Mouse (Mus musculus) lung, embryonic 15.5 days (tissue): ENCODE data around the gene Cd300lf. TPM values are rescaled to one million over a fixed set of nuclear protein-coding genes. Genes with fewer than 3 reads are reported as not detected.
A peak's percentile ranks its signal among the peaks of the same experiment; 100 is the strongest.

ENCODE experiments used
- ATAC-seq: fragments of 200-750 bp; cut with Nextera tagmentation; 2 replicates; pipeline ENCODE4 v1.8.0; 2017; ENCODE audit warnings: moderate number of reproducible peaks, borderline replicate concordance; ENCODE audit not compliant: low FRiP score, low TSS enrichment; ENCODE audit errors: extremely low read depth
- H3K27ac ChIP-seq: fragments of 300-500 bp; sonication (generic); 2 replicates; pipeline ENCODE4 v1.5.1; 2015; ENCODE audit warnings: moderate library complexity, mild to moderate bottlenecking, inconsistent platforms
- H3K27me3 ChIP-seq: fragments of 300-500 bp; sonication (generic); 2 replicates; pipeline ENCODE4 v1.6.1; 2015; ENCODE audit warnings: inconsistent platforms
- H3K36me3 ChIP-seq: fragments of 300-500 bp; sonication (generic); 2 replicates; pipeline ENCODE4 v1.6.1; 2015; ENCODE audit warnings: inconsistent platforms
- H3K4me1 ChIP-seq: fragments of 300-500 bp; sonication (generic); 2 replicates; pipeline ENCODE4 v1.6.1; 2015; ENCODE audit warnings: inconsistent platforms
- H3K4me2 ChIP-seq: fragments of 300-500 bp; sonication (generic); 2 replicates; pipeline ENCODE4 v1.6.1; 2015; ENCODE audit warnings: inconsistent platforms, mild to moderate bottlenecking, moderate library complexity
- H3K4me3 ChIP-seq: fragments of 300-500 bp; sonication (generic); 2 replicates; pipeline ENCODE4 v1.5.1; 2015; ENCODE audit warnings: mild to moderate bottlenecking, inconsistent platforms
- H3K9ac ChIP-seq: fragments of 300-500 bp; sonication (generic); 2 replicates; pipeline ENCODE4 v1.6.1; 2015; ENCODE audit warnings: inconsistent platforms
- H3K9me3 ChIP-seq: fragments of 300-500 bp; sonication (generic); 2 replicates; pipeline ENCODE4 v1.6.1; 2016; ENCODE audit warnings: inconsistent platforms
- WGBS: fragments of 180-500 bp; shearing (Covaris S2); methylation state at CpG from one replicate; pipeline ENCODE4 v1.1.7; 2015; 5-methylcytosine and 5-hydroxymethylcytosine counted together
- polyA plus RNA-seq: library from polyadenylated mRNA; unstranded; fragments of >200 nt; fragmentation: Nextera tagmentation; extraction: Ambion mirVana; gene quantifications from 2 replicates; pipeline ENCODE4 v1.2.1, GENCODE M21; 2015

Cd300lf gene
- polyA plus RNA-seq, result 1.3 and 1.8 TPM in 2 replicates

GRCm38 (mm10) chr11:115133800-115134199, at the start of gene Cd300lf:
Gene Cd300lf (minus strand): TSS chr11:115133992.
- Histone ChIP-seq H3K27ac (no peak within 1 kb of the TSS), H3K36me3 (no peaks in the 10 kb centered on the region), H3K4me2 (no peak within 1 kb of the TSS), H3K4me3 (no peak within 1 kb of the TSS), H3K9ac (no peak within 1 kb of the TSS), H3K27me3 (no peaks in the 10 kb centered on the region), H3K9me3 (no peaks in the 10 kb centered on the region), H3K4me1 (no peaks in the 10 kb centered on the region)
- no peak for ATAC-seq
- 76% methylated on average over 8 of the region's 8 CpGs for WGBS

DNA sequence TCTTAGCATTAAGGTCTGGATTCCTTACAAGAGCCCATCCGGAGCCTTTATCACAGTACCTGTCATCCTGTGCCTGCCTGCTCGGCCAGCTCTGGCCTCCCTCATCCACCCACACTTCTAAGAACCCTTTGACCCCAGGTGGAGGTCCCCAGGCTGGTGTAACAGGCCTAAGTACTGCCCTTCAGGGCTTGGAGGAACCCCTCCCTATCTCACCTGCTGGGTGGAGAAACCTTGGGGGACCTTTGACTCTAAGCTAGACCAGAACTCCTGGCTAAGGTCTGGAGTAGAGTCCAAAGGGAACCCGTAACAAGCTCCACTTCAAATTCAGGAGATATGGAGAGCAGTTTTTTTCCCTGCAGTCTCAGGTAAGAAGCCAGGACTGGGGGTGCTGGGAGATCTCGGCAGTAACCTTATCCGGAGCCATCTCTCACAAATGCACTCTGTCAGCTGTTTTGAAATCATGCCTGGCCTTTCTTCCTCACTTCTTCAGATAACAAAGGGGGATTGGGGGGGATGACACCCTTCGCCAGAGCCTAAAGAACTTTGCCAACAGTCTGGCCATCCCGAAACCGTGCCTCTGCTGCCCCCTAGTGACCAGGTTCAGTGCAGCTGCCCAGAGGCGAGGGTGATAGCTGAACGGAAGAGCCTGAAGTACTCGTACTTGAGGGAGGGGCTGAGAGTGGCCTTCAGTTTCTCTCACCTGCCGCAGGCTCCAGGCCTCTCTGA, 48.3 kb upstream of the Cd300lf start:
- Histone ChIP-seq H3K4me3 (no peak overlapping the region), H3K9me3 (no peaks in the 10 kb centered on the region), H3K4me2 (no peak overlapping the region), H3K27ac (no peak overlapping the region), H3K27me3 (no peaks in the 10 kb centered on the region), H3K9ac (no peak overlapping the region), H3K36me3 (no peaks in the 10 kb centered on the region), H3K4me1 (peaks cover 21% of the 10 kb centered on the region)
- no peak for ATAC-seq
- WGBS, result 12% methylated on average over 12 of the region's 12 CpGs

DNA sequence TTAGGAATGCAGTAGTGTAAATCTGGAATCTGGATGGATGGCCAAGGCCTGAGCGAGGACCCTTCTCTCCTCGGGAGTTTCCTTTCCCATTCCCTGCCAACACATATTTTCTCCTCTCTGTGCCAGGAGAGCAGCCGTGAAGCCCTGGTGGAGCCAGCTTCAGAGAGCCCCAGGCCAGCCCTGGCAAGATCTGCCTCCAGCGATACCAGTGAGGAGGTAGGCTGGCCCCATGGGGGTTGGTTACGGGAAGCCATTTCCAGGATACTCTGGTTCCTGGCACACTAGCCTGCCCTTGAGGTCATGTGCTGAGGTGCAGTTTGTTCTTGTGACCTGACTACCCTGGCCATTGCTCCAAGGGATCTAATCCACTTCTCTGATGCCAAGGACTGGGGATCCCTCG, 46.1 kb upstream of the Cd300lf start:
- 62% methylated on average over 6 of the region's 6 CpGs for WGBS
- Histone ChIP-seq H3K27ac (no peak overlapping the region), H3K36me3 (no peaks in the 10 kb centered on the region), H3K4me1 (peaks cover 27% of the 10 kb centered on the region), H3K27me3 (no peaks in the 10 kb centered on the region), H3K9ac (no peak overlapping the region), H3K4me2 (no peak overlapping the region), H3K9me3 (no peaks in the 10 kb centered on the region), H3K4me3 (no peak overlapping the region)
- ATAC-seq, result no peak

GRCm38 (mm10) chr11:115179191-115179590, 45.4 kb upstream of the Cd300lf start:
- 59% methylated on average over 6 of the region's 6 CpGs for WGBS
- H3K4me1 ChIP-seq, result peaks cover 34% of the 10 kb centered on the region
- H3K4me2 ChIP-seq, result no peak overlapping the region
- H3K9me3 ChIP-seq, result no peaks in the 10 kb centered on the region
- no peak for ATAC-seq
- no peak overlapping the region for H3K4me3 ChIP-seq
- no peaks in the 10 kb centered on the region for H3K27me3 ChIP-seq
- no peaks in the 10 kb centered on the region for H3K36me3 ChIP-seq
- no peak overlapping the region for H3K27ac ChIP-seq
- H3K9ac ChIP-seq, result no peak overlapping the region

GRCm38 (mm10) chr11:115178766-115179165, 45.0 kb upstream of the Cd300lf start:
- Histone ChIP-seq H3K4me1 (peaks cover 37% of the 10 kb centered on the region), H3K4me3 (no peak overlapping the region), H3K27ac (no peak overlapping the region), H3K9me3 (no peaks in the 10 kb centered on the region), H3K9ac (no peak overlapping the region), H3K36me3 (no peaks in the 10 kb centered on the region), H3K27me3 (no peaks in the 10 kb centered on the region), H3K4me2 (no peak overlapping the region)
- 63% methylated on average over 2 of the region's 2 CpGs for WGBS
- no peak for ATAC-seq

- H3K36me3 ChIP-seq, result no peaks in the 10 kb centered on the region
- H3K27me3 ChIP-seq, result no peaks in the 10 kb centered on the region
- no peak for ATAC-seq
- H3K27ac ChIP-seq, result no peak overlapping the region; the same call in 1 of the 2 replicates
- H3K4me2 ChIP-seq, result peak overlapping the region; percentile 28
- H3K9ac ChIP-seq, result 0 out of 2 replicates have a peak overlapping the region, but pooled peaks have one; percentile 7
- WGBS, result 19% methylated on average over 10 of the region's 10 CpGs
- no peak overlapping the region for H3K4me3 ChIP-seq
- peaks cover 48% of the 10 kb centered on the region for H3K4me1 ChIP-seq
- no peaks in the 10 kb centered on the region for H3K9me3 ChIP-seq
Measured at GRCm38 (mm10) chr11:115177559-115178195, 43.9 kb upstream of the Cd300lf start.

DNA sequence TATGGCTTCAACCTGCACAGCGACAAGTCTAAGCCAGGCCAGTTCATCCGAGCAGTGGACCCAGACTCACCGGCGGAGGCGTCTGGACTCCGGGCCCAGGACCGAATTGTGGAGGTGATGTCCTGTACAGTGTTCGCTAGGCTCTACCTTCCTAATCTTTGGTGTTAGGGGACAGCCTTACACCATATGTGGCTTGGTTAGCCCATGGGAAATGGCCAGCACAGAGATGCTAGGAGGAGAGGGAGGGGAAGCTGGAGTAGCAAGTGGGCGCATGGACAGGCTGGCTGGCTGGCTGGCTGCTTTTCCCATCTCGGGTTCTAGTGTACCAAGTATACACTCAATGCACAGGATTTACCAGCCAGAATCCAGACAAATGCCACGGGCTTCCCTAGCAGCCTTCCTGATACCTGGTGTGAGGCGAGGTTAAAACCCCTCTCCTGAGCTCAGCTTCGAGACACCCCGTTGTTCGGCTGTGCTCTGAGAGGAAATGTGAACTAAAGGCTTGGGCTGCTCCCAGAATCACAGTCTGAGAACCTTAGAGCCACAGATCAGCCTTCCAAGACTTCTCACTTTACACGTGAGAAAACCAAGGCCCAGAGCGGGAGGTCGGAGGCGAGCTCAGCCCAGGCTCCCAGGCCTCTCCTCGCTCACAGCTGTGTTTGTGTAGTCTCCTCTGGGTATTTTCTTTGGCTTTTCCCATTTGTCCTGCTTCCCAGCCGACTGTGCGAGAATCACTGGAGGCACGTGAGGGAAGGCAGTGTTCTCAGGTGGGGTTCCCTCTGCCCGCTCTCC, 42.8 kb upstream of the Cd300lf start:
- no peak for ATAC-seq
- WGBS, result 62% methylated on average over 24 of the region's 24 CpGs
- H3K4me2 ChIP-seq, result no peak overlapping the region

DNA sequence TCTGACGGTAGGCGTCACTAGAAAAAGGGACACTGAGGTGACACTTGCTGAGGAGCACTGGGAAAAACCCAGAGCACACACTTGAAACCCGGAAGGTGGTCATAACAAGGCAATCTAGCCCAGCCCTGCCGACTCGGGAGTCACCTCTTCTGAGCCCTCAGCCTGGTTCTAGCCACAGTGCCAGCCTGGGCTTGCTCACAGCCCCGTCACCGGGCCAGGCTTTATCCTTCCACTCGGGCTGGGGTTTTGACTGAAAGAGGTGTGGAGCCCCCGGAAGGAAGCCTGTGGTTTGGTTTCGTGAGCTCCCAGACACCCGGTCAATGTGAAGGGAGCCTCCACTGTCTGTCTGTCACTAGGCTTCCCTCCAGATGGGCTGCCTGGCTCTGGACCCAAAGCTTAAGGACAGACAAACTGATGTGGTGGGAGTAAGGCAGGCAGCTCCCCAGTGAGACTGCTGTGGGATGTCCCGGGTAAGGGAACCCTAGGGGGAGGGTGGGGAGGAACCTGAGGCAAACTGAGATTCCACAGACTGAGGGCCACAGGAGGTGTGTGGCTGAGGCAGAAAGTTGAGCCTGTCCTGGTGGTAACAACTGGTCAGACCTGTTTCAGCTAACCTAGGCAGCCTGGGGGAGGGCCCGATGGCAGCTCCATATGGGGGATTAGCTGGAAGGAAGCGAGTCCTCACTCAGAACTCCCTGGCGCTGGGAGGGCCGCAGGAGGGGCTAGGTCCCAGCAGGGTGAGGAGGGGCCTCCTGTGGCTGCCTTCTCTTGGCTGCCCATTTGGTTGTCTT, 40.0 kb upstream of the Cd300lf start:
- 19% methylated on average over 16 of the region's 16 CpGs for WGBS
- H3K27ac ChIP-seq, result peak overlapping the region; percentile 87
- ATAC-seq, result peak; percentile 44
- no peaks in the 10 kb centered on the region for H3K36me3 ChIP-seq
- no peak overlapping the region for H3K9ac ChIP-seq
- no peaks in the 10 kb centered on the region for H3K27me3 ChIP-seq
- H3K4me2 ChIP-seq, result peak overlapping the region; percentile 33; the same call in 1 of the 2 replicates
- no peaks in the 10 kb centered on the region for H3K9me3 ChIP-seq
- H3K4me1 ChIP-seq, result peaks cover 65% of the 10 kb centered on the region
- no peak overlapping the region; the same call in 1 of the 2 replicates for H3K4me3 ChIP-seq

More for the DNA sequence above, 42.8 kb upstream of the Cd300lf start:
- Histone ChIP-seq H3K9ac (no peak overlapping the region), H3K9me3 (no peaks in the 10 kb centered on the region), H3K36me3 (no peaks in the 10 kb centered on the region), H3K27me3 (no peaks in the 10 kb centered on the region), H3K27ac (no peak overlapping the region), H3K4me1 (peaks cover 59% of the 10 kb centered on the region), H3K4me3 (no peak overlapping the region)

DNA sequence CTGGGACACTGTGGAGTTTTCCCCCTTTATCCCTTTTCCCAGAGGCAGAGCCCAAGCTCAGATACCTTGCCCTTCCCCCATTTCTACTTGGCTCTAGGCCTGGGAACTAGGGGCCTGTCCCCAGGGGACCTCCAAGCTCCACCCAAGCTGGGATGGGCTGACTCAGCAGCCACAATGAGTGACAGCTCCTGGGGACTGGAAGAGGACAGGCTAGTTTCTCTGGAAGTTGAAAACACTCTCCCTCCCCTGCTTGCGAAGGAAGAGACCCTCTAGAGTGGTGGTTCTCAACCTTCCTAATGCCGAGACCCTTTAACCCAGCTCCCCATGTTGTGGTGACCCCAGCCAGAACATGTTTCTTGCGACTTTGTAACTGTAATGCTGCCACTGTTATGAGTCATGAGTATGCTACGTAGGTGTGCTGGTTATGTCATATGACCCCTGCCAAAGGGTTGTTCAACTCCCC, 39.1 kb upstream of the Cd300lf start:
- H3K36me3 ChIP-seq, result no peaks in the 10 kb centered on the region
- H3K4me1 ChIP-seq, result peaks cover 62% of the 10 kb centered on the region
- H3K4me2 ChIP-seq, result 0 out of 2 replicates have a peak overlapping the region, but pooled peaks have one; percentile 33
- no peak overlapping the region for H3K4me3 ChIP-seq
- peak overlapping the region; percentile 87; the same call in 1 of the 2 replicates for H3K27ac ChIP-seq
- ATAC-seq, result peak; percentile 39; the same call in 1 of the 2 replicates
- WGBS, result 33% methylated on average over 4 of the region's 4 CpGs
- H3K9ac ChIP-seq, result no peak overlapping the region
- H3K9me3 ChIP-seq, result no peaks in the 10 kb centered on the region
- no peaks in the 10 kb centered on the region for H3K27me3 ChIP-seq

GRCm38 (mm10) chr11:115171125-115171524, 37.3 kb upstream of the Cd300lf start:
- Histone ChIP-seq H3K27ac (0 out of 2 replicates have a peak overlapping the region, but pooled peaks have one; percentile 4), H3K36me3 (no peaks in the 10 kb centered on the region), H3K9ac (no peak overlapping the region), H3K27me3 (no peaks in the 10 kb centered on the region), H3K4me1 (peaks cover 48% of the 10 kb centered on the region), H3K4me2 (no peak overlapping the region), H3K4me3 (no peak overlapping the region), H3K9me3 (no peaks in the 10 kb centered on the region)
- 43% methylated on average over 8 of the region's 8 CpGs for WGBS
- no peak for ATAC-seq

DNA sequence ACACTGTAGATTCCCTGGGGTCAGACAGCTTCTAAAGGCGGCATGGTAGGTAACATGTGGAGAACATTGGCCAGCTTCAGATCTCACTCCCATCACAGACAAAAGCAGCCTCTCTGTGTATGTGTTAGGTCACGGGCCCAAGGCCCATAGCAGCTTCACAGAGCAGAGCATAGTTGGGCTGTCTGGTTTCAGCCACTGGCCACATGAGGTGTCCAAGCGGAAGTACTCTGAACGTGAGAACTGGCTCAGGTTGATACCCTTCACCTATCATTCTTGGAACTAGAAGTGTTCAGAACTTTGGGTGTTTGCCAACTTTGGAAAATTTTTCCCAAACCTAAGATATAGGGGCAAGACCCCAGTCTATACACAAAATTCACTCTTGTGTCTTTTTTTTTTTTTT, 35.6 kb upstream of the Cd300lf start:
- H3K27me3 ChIP-seq, result peaks cover 11% of the 10 kb centered on the region; the same call in 1 of the 2 replicates
- H3K27ac ChIP-seq, result no peak overlapping the region
- no peak overlapping the region for H3K4me3 ChIP-seq
- no peaks in the 10 kb centered on the region for H3K36me3 ChIP-seq
- H3K9ac ChIP-seq, result no peak overlapping the region
- H3K9me3 ChIP-seq, result no peaks in the 10 kb centered on the region
- no peak overlapping the region for H3K4me2 ChIP-seq
- WGBS, result 84% methylated on average over 4 of the region's 4 CpGs
- peaks cover 46% of the 10 kb centered on the region for H3K4me1 ChIP-seq
- no peak for ATAC-seq
